In the genomic region with DNA sequence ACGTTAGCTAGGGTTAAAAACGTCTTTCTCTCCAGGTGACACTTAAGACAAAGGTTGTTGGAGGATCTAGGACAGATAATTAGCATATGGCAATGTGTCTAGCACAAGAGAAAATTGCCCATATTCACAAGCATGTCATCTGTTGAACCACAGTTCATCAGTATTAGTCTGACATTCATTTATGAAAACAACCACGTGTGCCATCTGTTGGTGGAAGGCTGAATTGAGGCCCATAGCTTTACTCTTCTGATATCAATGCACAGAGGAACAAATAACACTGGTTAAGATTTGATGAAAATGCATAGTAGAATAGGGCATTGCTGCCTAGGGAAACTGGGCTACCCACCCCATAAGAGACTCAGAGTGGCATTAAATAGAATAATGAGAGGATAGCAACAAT, we compare ENCODE assay signal across 9 mouse cellular contexts. TPM values are rescaled to one million over a fixed set of nuclear protein-coding genes. Genes with fewer than 3 reads are reported as not detected.
DNase-seq lines count a peak whose midpoint lies in the region; ATAC-seq and TF ChIP-seq lines count a peak whose summit lies in the region.
"Had no signal": no experiment of that assay in that cellular context is flagged by ENCODE, and none has a peak within 500 bp of the region (broad histone marks: within the 10 kb centered on the region; RNA-seq: fewer than 3 reads in every experiment).

No protein-coding gene starts in this region.

- peak; percentile 63 for TF ChIP-seq CTCF in kidney, postnatal 0 days (IDR thresholded peaks at IDR 0.05; ENCODE audit: low read depth)

- no peaks in the 10 kb centered on the region for H3K27me3 ChIP-seq in kidney, postnatal 0 days (ENCODE audit: insufficient read depth, low read length)
- H3K27me3 ChIP-seq in kidney, embryonic 16.5 days (ENCODE audit: insufficient read depth, low read length): no peaks in the 10 kb centered on the region
- no peaks in the 10 kb centered on the region for H3K27me3 ChIP-seq in midbrain, embryonic 14.5 days (ENCODE audit: control insufficient read depth, insufficient read depth, low read length)
- no peaks in the 10 kb centered on the region for H3K27me3 ChIP-seq in midbrain, embryonic 16.5 days (ENCODE audit: control insufficient read depth, insufficient read depth, low read depth, low read length)
- no peaks in the 10 kb centered on the region for H3K27me3 ChIP-seq in forebrain, embryonic 15.5 days

- no peaks in the 10 kb centered on the region for H3K4me1 ChIP-seq in kidney, postnatal 0 days (replicated peaks; ENCODE audit: insufficient read depth, low read length)
- no peaks in the 10 kb centered on the region for H3K4me1 ChIP-seq in kidney, embryonic 16.5 days (ENCODE audit: insufficient read depth, low read length)
- H3K4me1 ChIP-seq in midbrain, embryonic 14.5 days (ENCODE audit: control insufficient read depth, insufficient read depth, low read length): no peaks in the 10 kb centered on the region
- H3K4me1 ChIP-seq in midbrain, embryonic 16.5 days (ENCODE audit: control insufficient read depth, insufficient read depth, low read length): no peaks in the 10 kb centered on the region
- no peaks in the 10 kb centered on the region for H3K4me1 ChIP-seq in forebrain, embryonic 15.5 days

- no peaks in the 10 kb centered on the region for H3K9me3 ChIP-seq in kidney, postnatal 0 days (replicated peaks; ENCODE audit: low read length)
- no peaks in the 10 kb centered on the region for H3K9me3 ChIP-seq in kidney, embryonic 16.5 days (ENCODE audit: low read length)
- H3K9me3 ChIP-seq in midbrain, embryonic 14.5 days (ENCODE audit: control insufficient read depth, low read length): no peaks in the 10 kb centered on the region
- H3K9me3 ChIP-seq in midbrain, embryonic 16.5 days (replicated peaks; ENCODE audit: control insufficient read depth, low read length, poor library complexity, severe bottlenecking): no peaks in the 10 kb centered on the region
- no peaks in the 10 kb centered on the region for H3K9me3 ChIP-seq in forebrain, embryonic 15.5 days

- H3K4me3 ChIP-seq in kidney, postnatal 0 days (replicated peaks; ENCODE audit: low read depth, low read length): no peak overlapping the region
- H3K4me3 ChIP-seq in kidney, embryonic 16.5 days (ENCODE audit: low read length): no peak overlapping the region
- H3K4me3 ChIP-seq in midbrain, embryonic 14.5 days (replicated peaks; ENCODE audit: low read depth, low read length): no peak overlapping the region
- no peak overlapping the region for H3K4me3 ChIP-seq in midbrain, embryonic 16.5 days (ENCODE audit: low read depth, low read length)
- H3K4me3 ChIP-seq in forebrain, embryonic 15.5 days: no peak overlapping the region

- ATAC-seq in kidney, postnatal 0 days (replicated peaks; ENCODE audit: low FRiP score, low read depth): no peak
- ATAC-seq in kidney, embryonic 16.5 days (ENCODE audit: low FRiP score, low TSS enrichment): no peak
- ATAC-seq in midbrain, embryonic 14.5 days (ENCODE audit: low FRiP score, low TSS enrichment): peak; percentile 14; the same call in 1 of the 2 replicates
- no peak; the same call in 1 of the 2 replicates for ATAC-seq in midbrain, embryonic 16.5 days
- ATAC-seq in forebrain, embryonic 15.5 days (replicated peaks): peak; percentile 64

- H3K36me3 ChIP-seq in kidney, postnatal 0 days (ENCODE audit: insufficient read depth, low read length): no peaks in the 10 kb centered on the region
- no peaks in the 10 kb centered on the region for H3K36me3 ChIP-seq in kidney, embryonic 16.5 days (ENCODE audit: insufficient read depth, low read length)
- H3K36me3 ChIP-seq in midbrain, embryonic 14.5 days (ENCODE audit: control insufficient read depth, insufficient read depth, low read length): no peaks in the 10 kb centered on the region
- no peaks in the 10 kb centered on the region for H3K36me3 ChIP-seq in midbrain, embryonic 16.5 days (ENCODE audit: control insufficient read depth, insufficient read depth, low read length)
- H3K36me3 ChIP-seq in forebrain, embryonic 15.5 days: no peaks in the 10 kb centered on the region

- H3K4me2 ChIP-seq in kidney, postnatal 0 days (ENCODE audit: low read length): no peak overlapping the region
- no peak overlapping the region for H3K4me2 ChIP-seq in kidney, embryonic 16.5 days (replicated peaks; ENCODE audit: low read depth, low read length)
- H3K4me2 ChIP-seq in midbrain, embryonic 14.5 days (ENCODE audit: low read length): no peak overlapping the region
- no peak overlapping the region for H3K4me2 ChIP-seq in midbrain, embryonic 16.5 days (ENCODE audit: low read length)
- no peak overlapping the region for H3K4me2 ChIP-seq in forebrain, embryonic 15.5 days (replicated peaks)

- H3K9ac ChIP-seq in kidney, postnatal 0 days (ENCODE audit: low read depth, low read length): no peak overlapping the region
- no peak overlapping the region for H3K9ac ChIP-seq in kidney, embryonic 16.5 days (replicated peaks; ENCODE audit: low read length)
- H3K9ac ChIP-seq in midbrain, embryonic 14.5 days (replicated peaks; ENCODE audit: low read length): no peak overlapping the region
- no peak overlapping the region for H3K9ac ChIP-seq in midbrain, embryonic 16.5 days (ENCODE audit: low read depth, low read length)
- H3K9ac ChIP-seq in forebrain, embryonic 15.5 days (replicated peaks): no peak overlapping the region

- peak; percentile 60 to 71 for DNase-seq in cerebellum, postnatal 14 days
- no peak for DNase-seq in cerebellum, postnatal 36 days
- DNase-seq in kidney, postnatal 0 days (ENCODE audit: low spot score): peak; percentile 14
- peak; percentile 77 for DNase-seq in midbrain, embryonic 14.5 days
- DNase-seq in yolk sac, embryonic 10.5 days (ENCODE audit: low spot score): no peak

- 47% methylated on average over 3 of the region's 3 CpGs for WGBS in kidney, postnatal 0 days
- WGBS in kidney, embryonic 16.5 days: 50% methylated on average over 3 of the region's 3 CpGs
- 48% methylated on average over 3 of the region's 3 CpGs for WGBS in midbrain, embryonic 14.5 days
- WGBS in midbrain, embryonic 16.5 days: 48% methylated on average over 3 of the region's 3 CpGs
- 35% methylated on average over 3 of the region's 3 CpGs for WGBS in forebrain, embryonic 15.5 days

- H3K27ac ChIP-seq in kidney, postnatal 0 days: no peak overlapping the region
- H3K27ac ChIP-seq in kidney, embryonic 16.5 days (ENCODE audit: low read length): no peak overlapping the region
- no peak overlapping the region for H3K27ac ChIP-seq in midbrain, embryonic 14.5 days (replicated peaks; ENCODE audit: low read depth, low read length)
- H3K27ac ChIP-seq in midbrain, embryonic 16.5 days (ENCODE audit: low read length): no peak overlapping the region
- no peak overlapping the region for H3K27ac ChIP-seq in forebrain, embryonic 15.5 days (replicated peaks)

RNA-seq across cellular contexts. Expression of gene Pcdh20, which starts 8.7 kb away (rescaled TPM):
- 0.08 and 0.19 TPM in 2 replicates for polyA plus RNA-seq in kidney, postnatal 0 days (2015; fragmentation: Nextera tagmentation; extraction: Ambion mirVana)
- 0.30 and 0.37 TPM in 2 replicates for polyA plus RNA-seq in kidney, embryonic 16.5 days (2015; fragmentation: Nextera tagmentation; extraction: Ambion mirVana)
- polyA plus RNA-seq in midbrain, embryonic 14.5 days (2014; fragmentation: Nextera tagmentation; extraction: Ambion mirVana): 4.6 and 5.9 TPM in 2 replicates
- 6.5 and 9.6 TPM in 2 replicates for polyA plus RNA-seq in midbrain, embryonic 16.5 days (2015; fragmentation: Nextera tagmentation; extraction: Ambion mirVana)
- polyA plus RNA-seq in forebrain, embryonic 15.5 days (2015; fragmentation: Nextera tagmentation; extraction: Ambion mirVana): 6.5 and 7.0 TPM in 2 replicates
- polyA plus RNA-seq: testis, adult 2 months had no signal

Comparison
In these comparisons a context has a peak if more than half of its experiments do, and no peak if none do; other contexts are left out.
1. DNase-seq: peak in cerebellum, postnatal 14 days (2 of 2), kidney, postnatal 0 days (single experiment) and midbrain, embryonic 14.5 days (single experiment); none in cerebellum, postnatal 36 days (0 of 2) and yolk sac, embryonic 10.5 days (single experiment).
2. ATAC-seq: peak in midbrain, embryonic 14.5 days (single experiment) and forebrain, embryonic 15.5 days (single experiment); none in kidney, postnatal 0 days (single experiment), kidney, embryonic 16.5 days (single experiment) and midbrain, embryonic 16.5 days (single experiment).